In the genomic region with DNA sequence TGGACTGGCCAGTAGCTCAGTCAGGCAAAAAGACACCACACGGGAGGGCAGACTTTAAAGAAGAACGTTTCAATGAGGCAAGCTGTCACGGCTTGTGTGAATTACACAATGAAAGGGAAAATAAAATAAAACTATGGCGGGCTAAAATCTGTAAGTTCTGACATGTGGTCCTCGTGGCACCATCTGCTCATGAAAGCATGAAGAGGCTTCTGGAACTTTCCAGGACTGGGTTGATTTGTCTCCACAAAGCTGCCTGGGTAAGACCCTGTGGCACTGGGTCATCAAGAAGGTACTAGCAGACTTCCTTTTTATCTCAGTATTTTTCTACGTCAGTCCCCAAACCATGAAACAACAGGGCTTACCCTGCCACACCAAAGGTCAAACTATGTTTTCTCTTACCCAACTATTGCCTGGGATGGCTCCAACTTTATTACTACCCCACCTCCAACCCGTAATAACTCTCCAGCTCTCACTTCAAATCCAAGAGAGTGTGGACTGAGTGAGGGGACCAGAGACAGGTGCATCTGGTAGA, we compare ENCODE assay signal across 24 mouse cellular contexts.
"Had no signal": no experiment of that assay in that cellular context is flagged by ENCODE, and none has a peak within 500 bp of the region (broad histone marks: within the 10 kb centered on the region; RNA-seq: fewer than 3 reads in every experiment).

No protein-coding gene starts in this region.

- H3K27ac ChIP-seq: kidney, embryonic 15.5 days; limb, embryonic 12.5 days; limb, embryonic 15.5 days; liver, embryonic 15.5 days; macrophage; midbrain, embryonic 10.5 days; midbrain, embryonic 13.5 days; neural tube, embryonic 13.5 days; stomach, embryonic 15.5 days had no signal

- DNase-seq: kidney, adult 11 months; kidney, adult 8-10 months; kidney, postnatal 10 days; kidney, postnatal 36 days; left cerebral cortex, postnatal 4 days; lung, adult 2 months; lung, postnatal 14 days; right cerebral cortex, adult 18-20 months; right cerebral cortex, postnatal 14 days; right cerebral cortex, postnatal 4 days; thymus, postnatal 25 days had no signal

- H3K9ac ChIP-seq: kidney, embryonic 15.5 days; limb, embryonic 12.5 days; limb, embryonic 15.5 days; liver, embryonic 15.5 days; midbrain, embryonic 13.5 days; neural tube, embryonic 13.5 days; stomach, embryonic 15.5 days had no signal

- H3K36me3 ChIP-seq: kidney, embryonic 15.5 days; limb, embryonic 12.5 days; limb, embryonic 15.5 days; liver, embryonic 15.5 days; midbrain, embryonic 10.5 days; midbrain, embryonic 13.5 days; neural tube, embryonic 13.5 days; stomach, embryonic 15.5 days had no signal

- H3K27me3 ChIP-seq: kidney, embryonic 15.5 days; limb, embryonic 12.5 days; limb, embryonic 15.5 days; liver, embryonic 15.5 days; megakaryocyte, embryonic 14.5 days; midbrain, embryonic 13.5 days; neural tube, embryonic 13.5 days; stomach, embryonic 15.5 days had no signal

- H3K4me2 ChIP-seq: kidney, embryonic 15.5 days; limb, embryonic 12.5 days; limb, embryonic 15.5 days; liver, embryonic 11.5 days; liver, embryonic 15.5 days; midbrain, embryonic 13.5 days; neural tube, embryonic 13.5 days; stomach, embryonic 15.5 days had no signal

- H3K4me3 ChIP-seq: kidney, embryonic 15.5 days; limb, embryonic 12.5 days; limb, embryonic 15.5 days; liver, embryonic 15.5 days; megakaryocyte, embryonic 14.5 days; midbrain, embryonic 10.5 days; midbrain, embryonic 13.5 days; myocyte; neural tube, embryonic 13.5 days; stomach, embryonic 15.5 days had no signal

- H3K9me3 ChIP-seq: kidney, embryonic 15.5 days; limb, embryonic 12.5 days; limb, embryonic 15.5 days; liver, embryonic 15.5 days; midbrain, embryonic 10.5 days; midbrain, embryonic 13.5 days; neural tube, embryonic 13.5 days; stomach, embryonic 15.5 days had no signal

- H3K4me1 ChIP-seq: kidney, embryonic 15.5 days; limb, embryonic 12.5 days; limb, embryonic 15.5 days; liver, embryonic 15.5 days; megakaryocyte, embryonic 14.5 days; midbrain, embryonic 10.5 days; midbrain, embryonic 13.5 days; neural tube, embryonic 13.5 days; stomach, embryonic 15.5 days had no signal

- ATAC-seq: midbrain, embryonic 13.5 days; midbrain, embryonic 16.5 days had no signal
